In genomic region chr12:70139871-70140270, GRCm38 (mm10) we compare ENCODE assay signal across 30 mouse cellular contexts. TPM values are rescaled to one million over a fixed set of nuclear protein-coding genes. Genes with fewer than 3 reads are reported as not detected.
"Had no signal": no experiment of that assay in that cellular context is flagged by ENCODE, and none has a peak within 500 bp of the region (broad histone marks: within the 10 kb centered on the region; RNA-seq: fewer than 3 reads in every experiment).

No protein-coding gene starts in this region.

- H3K9ac ChIP-seq: heart, embryonic 12.5 days; hindbrain, embryonic 12.5 days; hindbrain, embryonic 14.5 days; intestine, embryonic 15.5 days; limb, embryonic 12.5 days had no signal

- H3K4me1 ChIP-seq: intestine, embryonic 15.5 days; limb, embryonic 10.5 days; limb, embryonic 12.5 days had no signal

- H3K36me3 ChIP-seq: heart, embryonic 10.5 days; heart, embryonic 12.5 days; hindbrain, embryonic 10.5 days; hindbrain, embryonic 12.5 days; intestine, embryonic 15.5 days; limb, embryonic 10.5 days; limb, embryonic 12.5 days had no signal

- H3K9me3 ChIP-seq: heart, embryonic 10.5 days; heart, embryonic 12.5 days; hindbrain, embryonic 10.5 days; hindbrain, embryonic 12.5 days; intestine, embryonic 15.5 days; limb, embryonic 10.5 days; limb, embryonic 12.5 days had no signal

- H3K27ac ChIP-seq: heart, embryonic 10.5 days; hindbrain, embryonic 10.5 days; hindbrain, embryonic 12.5 days; hindbrain, embryonic 14.5 days; intestine, embryonic 15.5 days; layer of hippocampus, adult 2 months; left cerebral cortex, adult 2 months; limb, embryonic 10.5 days; limb, embryonic 12.5 days had no signal

- DNase-seq: gastrocnemius, postnatal 14 days; gastrocnemius, postnatal 36 days; heart, postnatal 10 days; heart, postnatal 4 days; kidney, adult 18-20 months; kidney, adult 8-10 months; kidney, postnatal 10 days; kidney, postnatal 25 days; kidney, postnatal 4 days had no signal

- H3K4me3 ChIP-seq: heart, embryonic 10.5 days; heart, embryonic 12.5 days; hindbrain, embryonic 10.5 days; hindbrain, embryonic 12.5 days; intestine, embryonic 15.5 days; layer of hippocampus, adult 2 months; left cerebral cortex, adult 2 months; limb, embryonic 10.5 days; limb, embryonic 12.5 days had no signal

- H3K27me3 ChIP-seq: heart, embryonic 12.5 days; hindbrain, embryonic 12.5 days; intestine, embryonic 15.5 days; limb, embryonic 12.5 days had no signal

RNA-seq across cellular contexts. Expression of gene Abhd12b, which starts 14.1 kb away (rescaled TPM):
- total RNA-seq: gastrocnemius, adult 18-20 months; gastrocnemius, adult 8-10 months; gastrocnemius, postnatal 14 days; gastrocnemius, postnatal 36 days; heart, adult 8-10 months; heart, postnatal 10 days; heart, postnatal 25 days; heart, postnatal 4 days; layer of hippocampus, adult 2 months; layer of hippocampus, postnatal 25 days; left cerebral cortex, postnatal 14 days had no signal
- polyA plus RNA-seq: heart, embryonic 10.5 days; heart, embryonic 12.5 days; heart, embryonic 14.5 days; heart, embryonic 16.5 days; hindbrain, embryonic 10.5 days; hindbrain, embryonic 12.5 days; intestine, postnatal 0 days; kidney, embryonic 14.5 days; limb, embryonic 10.5 days; limb, embryonic 12.5 days; liver, embryonic 11.5 days had no signal
